Mouse (Mus musculus) hindbrain, embryonic 16.5 days (tissue): Measurements from ENCODE around the gene Ppp4r1. TPM values are rescaled to one million over a fixed set of nuclear protein-coding genes. Genes with fewer than 3 reads are reported as not detected.

ENCODE experiments used
- ATAC-seq: fragments of 200-750 bp; cut with Nextera tagmentation; 2 replicates; pipeline ENCODE4 v1.8.0; 2017; ENCODE audit warnings: moderate TSS enrichment, moderate library complexity
- H3K27ac ChIP-seq: fragments of 300-500 bp; sonication (generic); 2 replicates; pipeline ENCODE4 v1.5.1; 2014; ENCODE audit warnings: low read depth, mild to moderate bottlenecking, control low read depth, low read length, moderate library complexity
- H3K27me3 ChIP-seq: fragments of 300-500 bp; sonication (generic); replicated peaks from 2 replicates; pipeline ENCODE4 v1.6.1; 2014; ENCODE audit warnings: low read length; ENCODE audit not compliant: control insufficient read depth, insufficient read depth
- H3K36me3 ChIP-seq: fragments of 300-500 bp; sonication (generic); 2 replicates; pipeline ENCODE4 v1.6.1; 2014; ENCODE audit warnings: mild to moderate bottlenecking, low read length, moderate library complexity, mixed read lengths; ENCODE audit not compliant: control insufficient read depth, insufficient read depth
- H3K4me1 ChIP-seq: fragments of 300-500 bp; sonication (generic); 2 replicates; pipeline ENCODE4 v1.6.1; 2014; ENCODE audit warnings: low read depth, low read length; ENCODE audit not compliant: control insufficient read depth, insufficient read depth
- H3K4me2 ChIP-seq: fragments of 300-500 bp; sonication (generic); 2 replicates; pipeline ENCODE4 v1.6.1; 2014; ENCODE audit warnings: mild to moderate bottlenecking, low read length, control low read depth, moderate library complexity
- H3K4me3 ChIP-seq: fragments of 300-500 bp; sonication (generic); 2 replicates; pipeline ENCODE4 v1.5.1; 2014; ENCODE audit warnings: mild to moderate bottlenecking, low read length, control low read depth, moderate library complexity
- H3K9ac ChIP-seq: fragments of 300-500 bp; sonication (generic); 2 replicates; pipeline ENCODE4 v1.6.1; 2014; ENCODE audit warnings: low read depth, mild to moderate bottlenecking, control low read depth, low read length, moderate library complexity
- H3K9me3 ChIP-seq: fragments of 300-500 bp; sonication (generic); 2 replicates; pipeline ENCODE4 v1.6.1; 2014; ENCODE audit warnings: mild to moderate bottlenecking, low read length, moderate library complexity; ENCODE audit not compliant: control insufficient read depth
- WGBS: fragments of 180-500 bp; shearing (Covaris S2); extraction: QIAGEN DNeasy Blood & Tissue Kit; methylation state at CpG from one replicate; pipeline ENCODE4 v1.1.7; 2014; 5-methylcytosine and 5-hydroxymethylcytosine counted together
- polyA plus RNA-seq: library from polyadenylated mRNA; unstranded; fragments of >200 nt; fragmentation: Nextera tagmentation; extraction: Ambion mirVana; gene quantifications from 2 replicates; pipeline ENCODE4 v1.2.1, GENCODE M21; 2015

Ppp4r1 gene
- polyA plus RNA-seq, 1 experiment from 2014 or later: 37.1 TPM

DNA sequence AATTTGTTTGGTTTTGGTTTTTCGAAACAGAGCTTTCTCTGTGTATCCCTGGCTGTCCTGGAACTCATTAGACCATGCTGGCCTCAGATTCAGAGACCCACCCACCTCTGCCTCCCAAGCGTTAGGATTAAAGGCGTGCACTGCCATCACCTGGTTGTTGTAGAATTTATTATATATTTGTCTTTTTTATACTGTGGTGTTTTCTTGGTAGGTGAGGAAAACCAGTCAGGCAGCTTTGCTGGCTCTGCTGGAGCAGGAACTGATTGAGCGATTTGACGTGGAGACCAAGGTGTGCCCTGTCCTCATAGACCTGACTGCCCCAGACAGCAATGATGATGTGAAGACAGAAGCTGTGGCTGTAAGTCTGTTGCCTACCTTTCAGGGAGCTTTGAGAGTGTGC lies 28.7 kb downstream of the Ppp4r1 start:
- Histone ChIP-seq H3K9ac (no peak overlapping the region), H3K4me2 (no peak overlapping the region), H3K4me3 (no peak overlapping the region), H3K4me1 (no peaks in the 10 kb centered on the region), H3K27me3 (no peaks in the 10 kb centered on the region), H3K36me3 (peaks cover 26% of the 10 kb centered on the region), H3K27ac (no peak overlapping the region), H3K9me3 (no peaks in the 10 kb centered on the region)
- 91% methylated on average over 5 of the region's 5 CpGs for WGBS
- no peak for ATAC-seq

DNA sequence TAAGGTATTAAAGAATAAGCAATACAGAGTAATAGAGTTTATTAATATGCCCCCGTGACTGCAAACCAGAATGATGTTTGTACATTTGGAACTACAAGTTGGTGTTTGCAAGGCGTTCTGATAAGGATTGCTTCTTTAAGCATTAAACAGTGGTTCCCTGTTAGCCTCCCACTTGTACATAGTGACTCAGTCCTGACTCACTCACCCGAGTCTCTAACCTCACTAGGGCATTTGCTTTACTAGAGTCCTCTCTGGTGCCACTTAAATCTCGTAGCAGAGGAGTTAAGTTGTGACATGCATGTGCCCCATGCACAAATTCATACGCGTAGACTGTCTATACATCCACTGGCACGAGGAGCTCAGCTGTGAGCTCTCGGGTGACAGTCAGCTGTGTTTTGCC lies 31.4 kb downstream of the Ppp4r1 start:
- H3K4me2 ChIP-seq: no peak overlapping the region
- peaks cover 42% of the 10 kb centered on the region for H3K36me3 ChIP-seq
- H3K4me3 ChIP-seq: no peak overlapping the region
- no peaks in the 10 kb centered on the region for H3K4me1 ChIP-seq
- no peak for ATAC-seq
- no peaks in the 10 kb centered on the region for H3K27me3 ChIP-seq
- H3K9me3 ChIP-seq: no peaks in the 10 kb centered on the region
- WGBS: 96% methylated on average over 8 of the region's 8 CpGs
- H3K9ac ChIP-seq: no peak overlapping the region
- no peak overlapping the region for H3K27ac ChIP-seq

DNA sequence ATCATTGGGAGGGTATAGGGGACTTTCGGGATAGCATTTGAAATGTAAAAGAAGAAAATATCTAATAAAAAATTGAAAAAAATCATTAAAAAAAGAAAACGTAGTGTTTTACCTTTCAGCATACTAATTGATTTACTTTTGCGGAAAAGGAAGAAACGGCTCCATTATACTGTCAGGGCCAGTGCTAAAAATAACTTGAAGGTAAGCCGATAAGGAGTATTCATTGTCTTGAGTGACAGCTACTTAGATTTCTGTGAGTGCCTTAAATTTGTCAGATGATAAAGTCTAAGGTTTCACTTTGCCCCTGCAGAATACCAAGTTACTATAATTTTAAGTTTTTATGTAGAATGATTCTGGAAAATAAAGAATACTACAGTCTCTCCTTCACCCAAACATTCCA lies 37.8 kb downstream of the Ppp4r1 start:
- Histone ChIP-seq H3K27me3 (no peaks in the 10 kb centered on the region), H3K36me3 (peaks cover 28% of the 10 kb centered on the region), H3K27ac (no peak overlapping the region), H3K9me3 (no peaks in the 10 kb centered on the region), H3K9ac (no peak overlapping the region), H3K4me3 (no peak overlapping the region), H3K4me1 (no peaks in the 10 kb centered on the region), H3K4me2 (no peak overlapping the region)
- ATAC-seq: no peak
- 82% methylated on average over 5 of the region's 5 CpGs for WGBS

DNA sequence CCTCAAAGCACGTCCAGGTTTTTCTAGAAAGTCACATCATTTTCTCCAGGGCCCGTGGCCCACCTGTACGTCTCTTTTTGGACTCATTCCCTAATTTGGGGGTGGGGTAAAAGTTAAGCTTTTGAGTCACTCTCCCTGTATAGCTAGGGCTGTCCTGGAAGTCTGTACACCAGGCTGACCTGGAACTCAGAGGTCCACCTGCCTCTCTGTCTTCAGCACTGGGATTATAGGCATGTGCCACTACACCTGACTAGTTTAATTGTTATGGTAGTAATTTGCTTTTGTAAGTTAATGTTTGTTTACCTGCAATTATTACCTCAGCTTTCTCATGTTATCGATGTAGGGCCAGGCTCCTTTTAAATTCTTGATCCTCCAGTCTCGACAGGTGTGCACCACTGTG lies 40.0 kb downstream of the Ppp4r1 start:
- Histone ChIP-seq H3K4me1 (peaks cover 2% of the 10 kb centered on the region; the same call in 1 of the 2 replicates), H3K9me3 (no peaks in the 10 kb centered on the region), H3K27me3 (no peaks in the 10 kb centered on the region), H3K27ac (no peak overlapping the region), H3K4me3 (no peak overlapping the region), H3K36me3 (peaks cover 13% of the 10 kb centered on the region), H3K9ac (no peak overlapping the region), H3K4me2 (no peak overlapping the region)
- WGBS: 93% methylated on average over 5 of the region's 5 CpGs
- no peak for ATAC-seq

DNA sequence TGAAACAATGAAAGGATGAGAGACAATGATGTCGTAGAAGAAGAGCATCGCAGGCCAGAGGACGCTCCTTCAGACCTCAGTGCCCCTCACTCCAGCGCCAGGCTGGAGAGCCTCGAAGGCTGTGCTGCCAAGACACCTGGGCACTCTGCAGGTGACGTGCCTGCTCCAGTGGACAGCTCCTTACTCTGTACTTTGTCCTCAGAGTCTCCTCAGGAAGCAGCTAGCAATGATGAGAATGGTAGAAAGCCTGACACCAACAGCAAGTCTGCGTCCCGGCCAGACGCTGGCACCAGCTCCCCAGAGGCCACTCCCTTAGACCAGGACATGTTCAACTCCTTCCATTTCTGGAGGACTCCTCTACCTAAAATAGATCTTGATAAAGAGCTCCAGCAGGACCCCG lies 41.9 kb downstream of the Ppp4r1 start:
- no peaks in the 10 kb centered on the region for H3K9me3 ChIP-seq
- no peak overlapping the region for H3K27ac ChIP-seq
- peaks cover 2% of the 10 kb centered on the region; the same call in 1 of the 2 replicates for H3K4me1 ChIP-seq
- H3K4me3 ChIP-seq: no peak overlapping the region
- H3K36me3 ChIP-seq: peaks cover 9% of the 10 kb centered on the region
- 94% methylated on average over 10 of the region's 10 CpGs for WGBS
- ATAC-seq: no peak
- H3K9ac ChIP-seq: no peak overlapping the region
- no peaks in the 10 kb centered on the region for H3K27me3 ChIP-seq
- H3K4me2 ChIP-seq: no peak overlapping the region

DNA sequence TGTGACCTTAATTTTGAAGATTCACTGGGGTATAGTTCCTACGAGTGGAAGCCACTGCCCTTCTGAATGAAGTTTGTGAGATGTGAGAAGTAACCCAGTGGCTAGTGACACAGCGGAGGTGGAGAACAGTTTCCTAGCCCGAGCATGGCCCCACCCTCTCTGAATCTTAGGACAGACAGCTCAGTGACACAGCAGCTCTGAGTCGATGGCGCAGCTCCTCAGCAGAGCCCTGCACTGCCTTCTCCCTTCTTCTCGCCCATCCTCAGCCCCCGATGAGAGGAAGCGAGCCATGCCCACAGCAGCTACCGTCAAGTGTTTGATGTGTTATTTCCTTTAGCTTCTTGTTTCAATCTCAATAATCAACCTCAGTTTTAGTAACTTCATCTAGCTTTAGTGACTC lies 43.9 kb downstream of the Ppp4r1 start:
- Histone ChIP-seq H3K9ac (no peak overlapping the region), H3K36me3 (peaks cover 10% of the 10 kb centered on the region), H3K9me3 (no peaks in the 10 kb centered on the region), H3K27me3 (no peaks in the 10 kb centered on the region), H3K4me3 (no peak overlapping the region), H3K4me1 (peaks cover 2% of the 10 kb centered on the region; the same call in 1 of the 2 replicates), H3K27ac (no peak overlapping the region), H3K4me2 (no peak overlapping the region)
- 59% methylated on average over 9 of the region's 9 CpGs for WGBS
- ATAC-seq: no peak

DNA sequence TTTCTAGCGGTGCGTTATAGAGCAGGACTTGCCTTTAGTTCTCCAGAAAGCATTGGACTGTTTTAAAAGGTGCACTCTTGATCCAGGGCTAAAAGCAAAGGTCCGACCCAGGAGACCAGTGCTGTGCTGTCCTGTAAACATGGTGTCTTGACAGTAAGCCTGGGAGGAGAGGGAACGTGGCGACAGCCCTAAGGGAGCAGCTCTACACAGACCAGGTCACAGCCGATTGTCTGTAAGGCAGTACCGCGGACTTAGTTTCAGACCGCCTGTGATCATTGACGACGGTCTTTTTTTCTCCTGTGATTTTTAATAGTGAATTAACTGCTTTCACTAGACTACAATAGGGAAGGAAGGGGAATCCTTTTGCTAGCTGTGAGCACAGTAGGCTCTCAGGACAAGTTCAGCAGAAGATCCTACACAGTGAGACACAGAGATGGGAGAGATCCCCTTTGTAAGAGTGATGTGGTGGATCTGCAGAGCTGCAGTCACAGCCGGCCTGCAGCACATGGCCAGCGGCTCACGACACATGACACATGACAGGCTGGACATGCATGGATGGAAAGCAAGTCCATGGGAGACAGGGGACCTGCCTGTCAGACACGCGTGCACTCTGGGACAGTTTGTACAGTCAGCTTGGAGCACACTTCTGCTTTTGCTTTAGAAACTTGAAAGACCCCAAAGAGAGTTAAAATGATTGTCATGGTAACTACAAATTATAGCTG lies 44.9 kb downstream of the Ppp4r1 start:
- WGBS: 60% methylated on average over 16 of the region's 16 CpGs
- Histone ChIP-seq H3K9ac (no peak overlapping the region), H3K36me3 (peaks cover 17% of the 10 kb centered on the region), H3K4me1 (peaks cover 2% of the 10 kb centered on the region; the same call in 1 of the 2 replicates), H3K27ac (no peak overlapping the region), H3K4me2 (no peak overlapping the region), H3K4me3 (no peak overlapping the region), H3K9me3 (no peaks in the 10 kb centered on the region), H3K27me3 (no peaks in the 10 kb centered on the region)
- ATAC-seq: peak; percentile 36; the same call in 1 of the 2 replicates

DNA sequence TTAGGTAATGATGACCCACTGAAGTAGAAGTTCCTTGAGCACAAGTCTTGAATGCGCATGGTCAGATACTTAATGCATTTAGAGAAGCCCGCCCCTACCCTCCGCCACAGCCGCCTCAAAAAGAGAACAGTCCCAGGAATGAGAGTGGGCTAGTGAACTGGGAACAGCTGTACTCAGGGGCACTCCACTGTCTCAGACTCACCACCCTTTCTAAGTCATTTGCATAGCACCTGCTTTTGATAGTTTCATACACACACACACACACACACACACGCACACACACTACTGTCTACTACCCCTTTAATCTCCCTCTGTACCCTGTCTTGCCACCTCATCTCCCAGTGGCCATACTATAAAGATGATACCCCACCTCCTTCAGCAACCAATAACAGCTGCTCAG lies 45.5 kb downstream of the Ppp4r1 start:
- H3K9me3 ChIP-seq: no peaks in the 10 kb centered on the region
- H3K9ac ChIP-seq: no peak overlapping the region
- H3K27me3 ChIP-seq: no peaks in the 10 kb centered on the region
- no peak overlapping the region for H3K4me2 ChIP-seq
- H3K36me3 ChIP-seq: peaks cover 18% of the 10 kb centered on the region
- no peak for ATAC-seq
- H3K4me3 ChIP-seq: no peak overlapping the region
- 91% methylated on average over 5 of the region's 5 CpGs for WGBS
- peaks cover 2% of the 10 kb centered on the region; the same call in 1 of the 2 replicates for H3K4me1 ChIP-seq
- H3K27ac ChIP-seq: no peak overlapping the region

DNA sequence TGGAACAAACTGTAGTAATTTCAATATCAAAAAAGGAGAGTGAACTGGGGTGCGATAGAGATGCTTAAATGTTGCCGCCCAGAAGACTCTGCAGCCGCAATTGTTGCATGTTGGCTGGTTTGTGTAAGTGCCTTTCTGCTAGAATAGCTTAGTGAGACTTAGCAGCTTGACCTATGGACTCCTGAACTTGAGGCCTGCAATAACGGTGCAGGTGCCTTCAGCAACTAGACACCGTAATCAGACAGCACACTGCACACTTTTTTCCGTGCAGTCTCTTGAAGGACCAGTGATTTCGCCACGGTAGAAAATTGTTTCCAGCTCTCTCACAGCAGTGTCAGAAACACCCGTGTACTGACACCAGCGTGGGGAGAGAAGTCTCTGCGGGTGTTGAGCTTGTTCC lies 46.6 kb downstream of the Ppp4r1 start:
- Histone ChIP-seq H3K4me1 (peaks cover 2% of the 10 kb centered on the region; the same call in 1 of the 2 replicates), H3K36me3 (peaks cover 25% of the 10 kb centered on the region), H3K4me2 (no peak overlapping the region), H3K9me3 (no peaks in the 10 kb centered on the region), H3K9ac (no peak overlapping the region), H3K27ac (no peak overlapping the region), H3K27me3 (no peaks in the 10 kb centered on the region), H3K4me3 (no peak overlapping the region)
- no peak for ATAC-seq
- 91% methylated on average over 11 of the region's 11 CpGs for WGBS
